Mouse (Mus musculus): ENCODE measurements at regions not wholly inside any gene's neighbourhood (a gene's known extent, or its start where the extent isn't known, plus 50 kb on each side); places are given as distances from the start of the nearest gene placed in this dataset.

GRCm38 (mm10) chr8:126216391-126216790 lies 82.0 kb upstream of the Slc35f3 start:
- H3K36me3 ChIP-seq: no peaks in the 10 kb centered on the region
- no peak overlapping the region for H3K27ac ChIP-seq
- H3K4me2 ChIP-seq: no peak overlapping the region
- H3K4me1 ChIP-seq: no peaks in the 10 kb centered on the region
- ATAC-seq (ENCODE audit: insufficient number of reproducible peaks, low FRiP score, low TSS enrichment, low read depth): no peak
- H3K9me3 ChIP-seq: no peaks in the 10 kb centered on the region
- no peak overlapping the region for H3K9ac ChIP-seq
- no peak overlapping the region for H3K4me3 ChIP-seq
- WGBS: 70% methylated on average over 5 of the region's 5 CpGs
- H3K27me3 ChIP-seq: no peaks in the 10 kb centered on the region

- no peak overlapping the region for H3K27ac ChIP-seq
- H3K4me1 ChIP-seq: no peaks in the 10 kb centered on the region
- H3K9ac ChIP-seq: no peak overlapping the region
- no peaks in the 10 kb centered on the region for H3K9me3 ChIP-seq
- no peak for ATAC-seq (ENCODE audit: insufficient number of reproducible peaks, low FRiP score, low TSS enrichment, low read depth)
- no peak overlapping the region for H3K4me3 ChIP-seq
- H3K36me3 ChIP-seq: no peaks in the 10 kb centered on the region
- 38% methylated on average over 1 of the region's 1 CpGs for WGBS
- H3K27me3 ChIP-seq: no peaks in the 10 kb centered on the region
- no peak overlapping the region for H3K4me2 ChIP-seq
Measured at GRCm38 (mm10) chr8:126221631-126222030, 76.7 kb upstream of the Slc35f3 start.

GRCm38 (mm10) chr8:126231801-126232200 lies 66.6 kb upstream of the Slc35f3 start:
- no peaks in the 10 kb centered on the region for H3K9me3 ChIP-seq
- H3K4me3 ChIP-seq: no peak overlapping the region
- no peaks in the 10 kb centered on the region for H3K4me1 ChIP-seq
- H3K27ac ChIP-seq: no peak overlapping the region
- no peaks in the 10 kb centered on the region for H3K36me3 ChIP-seq
- H3K9ac ChIP-seq: no peak overlapping the region
- ATAC-seq (ENCODE audit: insufficient number of reproducible peaks, low FRiP score, low TSS enrichment, low read depth): no peak
- no peaks in the 10 kb centered on the region for H3K27me3 ChIP-seq
- no peak overlapping the region for H3K4me2 ChIP-seq
- 86% methylated on average over 1 of the region's 1 CpGs for WGBS

- Histone ChIP-seq H3K9ac (no peak overlapping the region), H3K36me3 (no peaks in the 10 kb centered on the region), H3K27ac (no peak overlapping the region)
Measured at GRCm38 (mm10) chr8:126232521-126232920, 65.8 kb upstream of the Slc35f3 start.

DNA sequence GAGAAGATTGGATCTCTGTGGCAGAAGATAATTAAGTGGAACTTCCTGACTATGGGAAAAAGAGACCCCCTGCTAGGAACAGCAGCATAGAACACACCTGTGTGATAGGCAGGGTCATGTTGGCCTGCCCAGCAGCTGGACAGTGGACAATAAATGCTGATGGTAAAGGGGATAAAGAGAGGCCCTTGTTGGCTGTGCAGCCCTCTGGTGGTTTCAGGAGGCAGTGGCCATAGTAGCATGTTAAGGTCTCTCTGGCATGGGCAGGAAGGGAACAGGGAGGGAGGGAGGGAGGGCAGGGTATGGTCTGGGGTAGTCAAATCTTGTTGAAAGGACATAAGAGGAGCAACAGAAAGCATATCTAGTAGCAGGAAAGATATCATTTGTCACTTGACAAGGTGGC lies 58.7 kb upstream of the Slc35f3 start:
- Histone ChIP-seq H3K9me3 (no peaks in the 10 kb centered on the region), H3K4me1 (no peaks in the 10 kb centered on the region), H3K27me3 (no peaks in the 10 kb centered on the region), H3K27ac (no peak overlapping the region), H3K36me3 (no peaks in the 10 kb centered on the region), H3K4me2 (no peak overlapping the region), H3K4me3 (no peak overlapping the region), H3K9ac (no peak overlapping the region)
- ATAC-seq (ENCODE audit: insufficient number of reproducible peaks, low FRiP score, low TSS enrichment, low read depth): no peak

More at GRCm38 (mm10) chr8:126232521-126232920, 65.8 kb upstream of the Slc35f3 start:
- no peaks in the 10 kb centered on the region for H3K27me3 ChIP-seq
- no peak for ATAC-seq (ENCODE audit: insufficient number of reproducible peaks, low FRiP score, low TSS enrichment, low read depth)
- H3K4me3 ChIP-seq: no peak overlapping the region
- H3K9me3 ChIP-seq: no peaks in the 10 kb centered on the region
- H3K4me1 ChIP-seq: no peaks in the 10 kb centered on the region
- H3K4me2 ChIP-seq: no peak overlapping the region
- WGBS: 38% methylated on average over 7 of the region's 7 CpGs

DNA sequence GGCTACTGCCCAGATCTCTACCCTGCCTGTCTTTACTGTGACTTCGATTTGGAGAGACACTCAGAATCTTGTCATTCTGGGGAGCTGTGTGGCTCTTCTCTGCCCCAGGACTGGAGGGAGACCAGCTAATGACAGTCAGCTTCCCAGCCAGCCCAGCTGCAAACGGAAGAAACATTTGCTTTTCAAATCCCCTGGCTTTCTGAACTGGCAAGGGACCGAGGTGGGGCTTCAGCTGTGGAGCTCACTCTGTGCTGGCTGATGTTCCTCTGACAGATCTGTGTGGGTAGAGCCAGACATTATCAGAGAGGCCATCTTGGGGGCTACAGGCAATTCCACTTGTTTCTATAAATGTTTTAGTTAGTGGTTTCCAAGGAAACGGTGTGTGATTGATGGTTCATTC lies 54.0 kb upstream of the Slc35f3 start:
- H3K9ac ChIP-seq: no peak overlapping the region
- H3K27me3 ChIP-seq: no peaks in the 10 kb centered on the region
- no peak for ATAC-seq (ENCODE audit: insufficient number of reproducible peaks, low FRiP score, low TSS enrichment, low read depth)
- no peak overlapping the region for H3K27ac ChIP-seq
- WGBS: 50% methylated on average over 4 of the region's 4 CpGs
- H3K4me3 ChIP-seq: no peak overlapping the region
- H3K36me3 ChIP-seq: no peaks in the 10 kb centered on the region
- H3K9me3 ChIP-seq: no peaks in the 10 kb centered on the region
- H3K4me1 ChIP-seq: no peaks in the 10 kb centered on the region
- no peak overlapping the region for H3K4me2 ChIP-seq

All from limb, embryonic 15.5 days (tissue).